Mouse (Mus musculus) gastrocnemius, postnatal 4 days (tissue): ENCODE data around the gene Ulk4. TPM values are rescaled to one million over a fixed set of nuclear protein-coding genes. Genes with fewer than 3 reads are reported as not detected.

Source experiments
- DNase-seq, 2 experiments: peaks; one replicate each; pipeline ENCODE4 v3.0.0; 2021 to 2022; ENCODE audit warnings: low spot score in 2 of 2, mixed read lengths in 2 of 2
- total RNA-seq, 2 experiments: library from RNA; stranded (reverse); gene quantifications; 2 replicates each; pipeline ENCODE4 v1.2.3; 2021

Gene Ulk4
- total RNA-seq, 2 experiments from 2014 or later = 2.2 to 2.3 TPM

GRCm38 (mm10) chr9:120986994-120987393, 290.0 kb downstream of the Ulk4 start:
- DNase-seq = no peak

GRCm38 (mm10) chr9:120986255-120986654, 290.7 kb downstream of the Ulk4 start:
- no peak for DNase-seq

GRCm38 (mm10) chr9:120985524-120985923, 291.5 kb downstream of the Ulk4 start:
- no peak for DNase-seq

- DNase-seq = no peak
These were observed 292.0 kb downstream of the Ulk4 start for GRCm38 (mm10) chr9:120985009-120985408.

- no peak for DNase-seq
These were observed 292.5 kb downstream of the Ulk4 start for GRCm38 (mm10) chr9:120984509-120984908.

GRCm38 (mm10) chr9:120983849-120984248, 293.1 kb downstream of the Ulk4 start:
- DNase-seq = no peak

GRCm38 (mm10) chr9:120981777-120982176, 295.2 kb downstream of the Ulk4 start:
- DNase-seq = no peak

- DNase-seq = no peak
These were observed 300.1 kb downstream of the Ulk4 start for GRCm38 (mm10) chr9:120976856-120977255.

- peak in 1 of 2 experiments; percentile 50 for DNase-seq
These were observed 300.8 kb downstream of the Ulk4 start for GRCm38 (mm10) chr9:120976158-120976557.

- DNase-seq = no peak
These were observed 302.8 kb downstream of the Ulk4 start for GRCm38 (mm10) chr9:120974209-120974608.

GRCm38 (mm10) chr9:120973026-120973515, 303.9 kb downstream of the Ulk4 start:
- DNase-seq = no peak

- DNase-seq = no peak
These were observed 312.0 kb downstream of the Ulk4 start for GRCm38 (mm10) chr9:120965007-120965406.

GRCm38 (mm10) chr9:120964224-120964623, 312.8 kb downstream of the Ulk4 start:
- no peak for DNase-seq

GRCm38 (mm10) chr9:120963720-120964119, 313.3 kb downstream of the Ulk4 start:
- DNase-seq = no peak

- no peak for DNase-seq
These were observed 313.9 kb downstream of the Ulk4 start for GRCm38 (mm10) chr9:120963104-120963503.

- DNase-seq = no peak
These were observed 314.9 kb downstream of the Ulk4 start for GRCm38 (mm10) chr9:120961969-120962700.

- DNase-seq = no peak
These were observed 315.5 kb downstream of the Ulk4 start for GRCm38 (mm10) chr9:120961466-120961865.

- DNase-seq = no peak
These were observed 316.4 kb downstream of the Ulk4 start for GRCm38 (mm10) chr9:120960611-120961010.

- no peak for DNase-seq
These were observed 317.8 kb downstream of the Ulk4 start for GRCm38 (mm10) chr9:120959225-120959624.

GRCm38 (mm10) chr9:120958560-120958959, 318.4 kb downstream of the Ulk4 start:
- no peak for DNase-seq

- DNase-seq = no peak
These were observed 318.9 kb downstream of the Ulk4 start for GRCm38 (mm10) chr9:120958051-120958450.

GRCm38 (mm10) chr9:120951947-120952346, 325.1 kb downstream of the Ulk4 start:
- no peak for DNase-seq

GRCm38 (mm10) chr9:120950761-120951160, 326.2 kb downstream of the Ulk4 start:
- DNase-seq = no peak
